Mouse (Mus musculus) testis, adult 2 months (tissue): ENCODE results near the gene Dgki.

Experiments used
- CTCF ChIP-seq: fragments of 200-500 bp; IDR thresholded peaks from 2 replicates; pipeline ENCODE4 v1.5.1; 2012; ENCODE audit warnings: low read depth, mild to moderate bottlenecking, inconsistent platforms, low read length, moderate library complexity; ENCODE audit not compliant: control insufficient read depth, insufficient read depth, insufficient replicate concordance
- POLR2A ChIP-seq: fragments of 200-500 bp; IDR thresholded peaks from 2 replicates; pipeline ENCODE4 v1.6.1; 2012; ENCODE audit warnings: low read depth, mild to moderate bottlenecking, inconsistent platforms, low read length, moderate library complexity; ENCODE audit not compliant: control insufficient read depth

- TF ChIP-seq CTCF (no peak), POLR2A (no peak)
These were observed 465.2 kb downstream of the Dgki start for GRCm38 (mm10) chr6:36834695-36835265.
